Mouse (Mus musculus) bone marrow, adult 2 months (tissue): ENCODE measurements around the gene Tmem129.

Experiments used
- CTCF ChIP-seq: fragments of 200-500 bp; IDR thresholded peaks from 2 replicates; pipeline ENCODE4 v1.5.1; 2011; ENCODE audit warnings: low read length, control low read depth; ENCODE audit not compliant: control insufficient read depth, insufficient read depth
- POLR2A ChIP-seq: fragments of 200-500 bp; IDR thresholded peaks from 2 replicates; pipeline ENCODE4 v1.6.1; 2011; ENCODE audit warnings: low read depth, mild to moderate bottlenecking, control low read depth, low read length, borderline replicate concordance; ENCODE audit not compliant: control insufficient read depth

- TF ChIP-seq POLR2A: no peak
- no peak for TF ChIP-seq CTCF
Observed at GRCm38 (mm10) chr5:33668223-33668622, 10.0 kb upstream of the Tmem129 start.
